Comparison of ENCODE assay signal across 2 mouse cellular contexts in the genomic region with DNA sequence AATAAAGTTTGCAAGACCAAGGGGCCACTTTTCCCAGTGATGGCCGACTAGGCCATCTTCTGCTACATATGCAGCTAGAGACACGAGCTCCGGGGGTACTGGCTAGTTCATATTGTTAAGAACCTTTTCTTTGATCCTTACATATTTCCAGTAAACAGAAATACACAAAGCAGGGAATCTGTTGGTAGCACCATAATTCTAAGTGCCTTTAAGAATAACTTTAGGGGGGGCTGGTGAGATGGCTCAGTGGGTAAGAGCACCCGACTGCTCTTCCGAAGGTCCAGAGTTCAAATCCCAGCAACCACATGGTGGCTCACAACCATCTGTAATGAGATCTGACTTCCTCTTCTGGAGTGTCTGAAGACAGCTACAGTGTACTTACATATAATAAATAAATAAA.
DNase-seq lines count a peak whose midpoint lies in the region; TF ChIP-seq lines count a peak whose summit lies in the region.
"Not testable (repeated sequence)": the region's sequence is repeated elsewhere in the genome, so short reads cannot be mapped to it uniquely, and the experiment has no call there.

No protein-coding gene starts in this region.

- in situ Hi-C loops in CH12.LX (cut with MboI; ENCODE audit: low pct_ligation_motif_present, low pct_unique_long_range_greater_than_20kb, low sequenced_read_pairs) = not testable (repeated sequence)

- not testable (repeated sequence) for H3K9me3 ChIP-seq in CH12.LX (replicated peaks; ENCODE audit: low read length); MEL (replicated peaks; ENCODE audit: insufficient read depth, low read length)

- dilution Hi-C loops in CH12.LX (cut with MboI; ENCODE audit: extremely low pct_ligation_motif_present, extremely low pct_unique_long_range_greater_than_20kb, low sequenced_read_pairs) = not testable (repeated sequence)

- not testable (repeated sequence) for H3K79me2 ChIP-seq in CH12.LX (replicated peaks; ENCODE audit: control insufficient read depth, extremely low read depth, insufficient read depth, poor library complexity, severe bottlenecking); MEL (ENCODE audit: control insufficient read depth, insufficient read depth, low read length, poor library complexity)

- H3K4me1 ChIP-seq in CH12.LX (ENCODE audit: control insufficient read depth in 1 of 2, insufficient read depth in 2 of 2) (peaks cover 10 to 25% of the 10 kb centered on the region in 2 experiments), MEL (ENCODE audit: control insufficient read depth in 1 of 2, insufficient read depth in 2 of 2, low read length in 2 of 2) (peaks cover 2 to 15% of the 10 kb centered on the region in 2 experiments)

- TF ChIP-seq RAD21 in CH12.LX (IDR thresholded peaks at IDR 0.05; ENCODE audit: low read depth, low read length); MEL (IDR thresholded peaks at IDR 0.05; ENCODE audit: low read depth, low read length): not testable (repeated sequence)

- not testable (repeated sequence) for H3K4me2 ChIP-seq in CH12.LX (ENCODE audit: insufficient read depth, low read depth, poor library complexity, severe bottlenecking)

- TF ChIP-seq EP300 in CH12.LX (IDR thresholded peaks at IDR 0.05; ENCODE audit: low read length); MEL (IDR thresholded peaks at IDR 0.05; ENCODE audit: low read depth in 1 of 2, low read length in 2 of 2): not testable (repeated sequence)

- not testable (repeated sequence) for H3K36me3 ChIP-seq in CH12.LX (replicated peaks in 1 of 2; ENCODE audit: control insufficient read depth in 1 of 2, insufficient read depth in 1 of 2, low read length in 1 of 2)
- H3K36me3 ChIP-seq in MEL (ENCODE audit: control insufficient read depth in 1 of 2, insufficient read depth in 2 of 2, low read length in 2 of 2) = peaks cover 0 to 24% of the 10 kb centered on the region in 2 experiments; a peak in 2 of 4 replicates

- not testable (repeated sequence) for H3K9ac ChIP-seq in CH12.LX (ENCODE audit: insufficient read depth, low read depth); MEL (ENCODE audit: control insufficient read depth, low read depth, low read length, poor library complexity, severe bottlenecking)

- not testable (repeated sequence) for H3K27me3 ChIP-seq in CH12.LX (replicated peaks); MEL (ENCODE audit: control insufficient read depth in 1 of 2, insufficient read depth in 2 of 2, low read length in 2 of 2)

- not testable (repeated sequence) for TF ChIP-seq CTCF in CH12.LX (conservative IDR thresholded peaks at IDR 0.05 in 1 of 2, IDR thresholded peaks at IDR 0.05 in 1 of 2; ENCODE audit: low read depth in 2 of 2, low read length in 2 of 2); MEL (IDR thresholded peaks at IDR 0.05 in 2 of 3, conservative IDR thresholded peaks at IDR 0.05 in 1 of 3; ENCODE audit: control insufficient read depth in 1 of 3, insufficient read depth in 1 of 3, low read depth in 2 of 3, low read length in 3 of 3, poor library complexity in 1 of 3, severe bottlenecking in 1 of 3)

- not testable (repeated sequence) for H3K27ac ChIP-seq in CH12.LX (ENCODE audit: insufficient read depth, low read depth); MEL (ENCODE audit: control insufficient read depth, low read depth, low read length)

- not testable (repeated sequence) for TF ChIP-seq POLR2A in CH12.LX (IDR thresholded peaks at IDR 0.05; ENCODE audit: low read depth, low read length); MEL (IDR thresholded peaks at IDR 0.05; ENCODE audit: control insufficient read depth in 1 of 2, insufficient read depth in 1 of 2, low read depth in 1 of 2, low read length in 2 of 2, poor library complexity in 1 of 2)

- H3K4me3 ChIP-seq in CH12.LX (replicated peaks in 1 of 3; ENCODE audit: low read depth in 2 of 3, low read length in 2 of 3, poor library complexity in 1 of 3); MEL (ENCODE audit: control insufficient read depth in 1 of 2, insufficient read depth in 1 of 2, low read depth in 2 of 2, low read length in 2 of 2): not testable (repeated sequence)

- DNase-seq in CH12.LX (ENCODE audit: extremely low read depth); MEL (ENCODE audit: low read depth, low spot score): not testable (repeated sequence)

TF ChIP-seq in CH12.LX, 34 proteins besides CTCF, POLR2A, EP300 and RAD21:
- peak; percentile 55; the same call in 1 of the 2 replicates for TF ChIP-seq TBP (conservative IDR thresholded peaks at IDR 0.05; ENCODE audit: low read depth, low read length)
TF ChIP-seq in CH12.LX: peak in this region for 1; not testable (repeated sequence) for 33.

TF ChIP-seq in MEL, 35 proteins besides CTCF, POLR2A, EP300 and RAD21:
- peak; percentile 91 for TF ChIP-seq TBP (IDR thresholded peaks at IDR 0.05; ENCODE audit: low read depth, low read length)
TF ChIP-seq in MEL: peak in this region for 1; not testable (repeated sequence) for 34.
